Mouse (Mus musculus): ENCODE results near the gene Colq.
"Not testable (repeated sequence)": the region's sequence is repeated elsewhere in the genome, so short reads cannot be mapped to it uniquely, and the experiment has no call there.

The Colq gene

DNA sequence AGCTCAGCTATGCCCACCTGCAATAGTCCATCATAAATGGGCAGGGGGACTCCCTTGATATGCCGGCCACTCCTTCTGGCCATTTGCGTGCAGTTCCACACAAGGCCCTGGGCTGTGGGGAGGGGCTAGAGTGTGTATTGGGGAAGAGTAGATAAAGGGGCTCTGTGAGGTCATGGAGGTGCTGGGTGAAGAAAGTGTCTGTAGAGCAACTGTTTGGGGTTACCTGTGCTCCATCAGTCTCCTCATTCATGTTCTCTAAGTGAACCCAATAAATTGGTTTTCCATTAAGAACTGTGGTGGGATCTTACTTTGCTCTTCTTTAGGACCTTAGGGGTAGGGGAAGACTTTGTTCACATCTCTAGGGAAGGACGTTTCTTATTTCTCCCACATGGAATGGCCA is at the start of gene Colq:
Gene Colq, minus strand, starts transcription at position 101 of the 400 bp plus-strand sequence.
- no peak for DNase-seq (ENCODE audit: low spot score in 2 of 2)

DNA sequence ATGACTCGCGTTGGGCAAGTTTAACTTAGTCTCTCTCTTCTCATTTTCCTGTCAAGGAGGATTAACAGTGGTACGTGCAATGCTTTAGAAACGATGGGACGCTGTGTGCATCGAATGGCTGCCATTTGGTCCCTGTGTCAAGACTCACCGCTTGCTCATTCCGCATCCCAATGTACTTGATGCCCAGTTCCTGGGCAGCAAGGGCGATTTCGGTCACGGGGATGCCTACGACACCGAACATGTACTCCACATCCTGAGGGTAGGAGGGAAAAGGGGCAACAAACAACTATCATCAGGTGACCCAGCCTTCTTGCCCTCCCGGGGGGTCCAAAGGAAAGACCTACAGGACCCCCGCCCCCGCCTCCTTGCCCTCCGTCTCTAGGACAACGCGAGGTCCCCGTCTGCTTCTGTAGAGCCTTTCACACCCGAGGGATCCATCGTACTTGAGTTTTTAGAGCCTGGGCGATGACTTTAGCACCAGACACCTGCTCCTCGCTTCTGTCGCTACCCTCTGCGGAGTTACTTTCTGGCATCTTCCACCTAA is 49.3 kb upstream of the Colq start, which contains the start of gene Gm49387:
Gene Gm49387, minus strand, starts transcription at position 533 of the 544 bp plus-strand sequence.
- DNase-seq (ENCODE audit: low spot score in 2 of 2): no peak

DNA sequence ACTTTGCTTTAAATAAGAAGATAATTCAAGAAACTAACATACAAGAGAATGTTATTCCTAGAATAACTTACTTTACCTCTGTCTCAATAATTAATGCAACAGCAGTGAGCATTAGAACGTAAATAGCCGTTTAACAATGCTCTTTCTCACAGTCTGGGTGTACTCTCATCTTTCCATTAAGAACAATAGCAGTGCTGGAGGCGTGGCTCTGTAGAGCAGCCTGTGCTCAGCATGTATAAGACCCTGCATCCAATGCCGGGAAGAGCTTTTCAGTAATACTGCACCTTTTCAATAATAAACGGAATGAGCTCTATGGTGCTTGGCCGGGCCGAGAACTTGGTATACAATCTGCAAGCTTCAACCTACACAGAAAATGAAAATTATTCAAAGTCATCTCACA is 39.5 kb upstream of the Colq start:
- DNase-seq (ENCODE audit: low spot score in 2 of 2): no peak

DNA sequence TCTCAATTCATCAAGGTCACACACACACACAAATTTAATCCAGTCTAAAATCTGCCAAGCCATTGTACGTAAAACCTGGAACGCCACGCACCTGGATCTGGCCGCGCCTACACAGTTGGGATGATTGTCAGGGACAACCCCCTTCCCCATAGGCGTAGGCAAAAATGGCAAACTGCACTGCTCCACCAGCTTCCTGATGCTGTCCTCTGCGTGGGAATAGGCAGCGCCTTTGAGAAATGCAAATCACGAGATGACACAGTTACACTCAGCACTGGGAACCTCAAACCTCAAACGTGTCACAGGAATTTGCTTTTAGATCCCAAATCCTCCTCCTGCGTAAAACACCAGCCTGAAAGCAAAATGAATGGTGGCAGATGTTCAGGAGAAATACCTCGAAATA is 31.6 kb upstream of the Colq start:
- DNase-seq (ENCODE audit: low spot score in 2 of 2): peak; percentile 58

DNA sequence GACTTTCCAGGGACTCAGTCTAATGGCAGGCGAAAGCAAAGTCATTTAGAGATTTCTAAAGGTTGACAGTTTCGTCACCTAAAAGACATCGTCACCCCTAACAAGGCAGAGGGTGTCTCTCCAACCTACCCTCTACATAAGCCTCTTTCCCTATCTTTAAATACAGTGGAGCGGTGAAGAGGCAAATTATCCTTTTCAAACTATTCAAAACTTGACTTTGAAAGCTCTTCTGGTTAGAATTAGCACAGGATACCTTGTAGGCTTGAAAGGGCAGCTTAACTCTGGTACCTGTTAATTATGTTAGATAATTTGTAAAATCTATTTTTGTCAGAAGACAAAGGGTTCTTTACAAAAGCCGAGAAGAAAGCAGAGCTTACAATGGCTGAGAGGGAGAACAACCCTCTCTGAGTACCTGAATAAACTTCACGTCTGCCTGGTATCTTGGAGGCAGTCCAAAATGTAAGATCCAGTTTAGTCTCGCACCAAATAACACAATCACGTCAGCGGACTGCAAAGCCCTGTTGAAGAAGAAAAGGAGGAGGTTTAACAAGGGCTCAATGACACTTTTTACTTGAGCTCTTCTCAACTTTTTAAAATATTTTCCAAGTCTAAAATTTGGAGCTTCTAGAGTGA is 29.6 kb upstream of the Colq start:
- DNase-seq (ENCODE audit: low spot score in 2 of 2): no peak

DNA sequence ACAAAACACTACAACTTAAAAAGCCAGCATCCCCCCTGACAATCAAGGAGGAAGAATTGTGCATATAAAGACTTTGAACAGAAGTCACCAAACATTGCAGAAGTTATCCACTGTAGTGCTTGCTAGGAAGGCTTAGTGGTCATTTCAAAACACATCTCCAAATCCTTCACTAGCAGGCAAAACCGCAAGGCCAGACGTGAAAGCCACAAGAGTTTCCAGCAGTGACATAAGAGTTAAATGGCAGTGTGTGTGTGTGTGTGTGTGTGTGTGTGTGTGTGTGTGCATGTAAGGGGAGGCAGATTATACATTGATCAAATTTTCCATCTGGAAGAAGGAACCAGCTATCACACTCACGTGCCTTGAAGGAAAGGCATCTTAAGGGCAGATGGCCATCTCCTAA is 26.9 kb upstream of the Colq start:
- DNase-seq (ENCODE audit: low spot score in 2 of 2): no peak

DNA sequence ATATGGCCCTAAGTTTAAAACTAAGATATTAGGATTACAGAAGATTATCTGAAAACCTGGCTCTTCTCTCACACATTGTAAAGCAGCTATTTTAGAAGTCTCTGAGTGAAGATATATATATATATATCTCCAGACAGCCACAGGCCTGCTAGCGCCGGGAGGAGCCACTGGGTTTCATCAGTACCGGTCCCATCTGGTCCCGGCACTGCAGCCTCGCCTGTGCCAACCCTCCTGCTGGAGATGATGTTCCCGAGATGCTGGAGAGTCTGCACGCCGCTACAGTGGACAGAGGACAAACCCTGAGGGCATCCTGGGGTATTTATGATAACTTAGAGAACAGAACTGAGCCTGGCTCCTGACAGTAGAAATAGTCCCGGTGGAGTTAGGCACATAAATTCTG is 26.1 kb upstream of the Colq start:
- peak; percentile 15 for DNase-seq (ENCODE audit: low spot score in 2 of 2)

DNA sequence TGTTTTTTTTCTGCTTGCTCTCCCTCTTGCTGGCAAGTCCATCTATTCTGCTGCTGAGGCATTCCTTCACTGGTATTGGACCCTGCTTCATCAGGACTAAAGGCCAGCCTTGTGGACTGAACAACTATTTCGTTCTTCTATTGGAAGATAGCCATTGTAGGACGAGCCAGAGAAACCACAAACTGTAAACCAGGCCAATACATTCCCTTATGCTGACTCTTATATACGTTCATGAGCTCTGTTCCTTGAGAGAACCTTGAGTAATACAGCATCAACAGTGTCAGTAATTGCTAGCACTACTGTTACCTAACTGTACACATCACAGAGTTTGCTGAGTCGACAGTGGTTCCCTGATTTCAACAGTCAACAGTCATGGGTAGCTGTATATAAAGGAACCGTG is 22.5 kb upstream of the Colq start:
- no peak for DNase-seq (ENCODE audit: low spot score in 2 of 2)

DNA sequence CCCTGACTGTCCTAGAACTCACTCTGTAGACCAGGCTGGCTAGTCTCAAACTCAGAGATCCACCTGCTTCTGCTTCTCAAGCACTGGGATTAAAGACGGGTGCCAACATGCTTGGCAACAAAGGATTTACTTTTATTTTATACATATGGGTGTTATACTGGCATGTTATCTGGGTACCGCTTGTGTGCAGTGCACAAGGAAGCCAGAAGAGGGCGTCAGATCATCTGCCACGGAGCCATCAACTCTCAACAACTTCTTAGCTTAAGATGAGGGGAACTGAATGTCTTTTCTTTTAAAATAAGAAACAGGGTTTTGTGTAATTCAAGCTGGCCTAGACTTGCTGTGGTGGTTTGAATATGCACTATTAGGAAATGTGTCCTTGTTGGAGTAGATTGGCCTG is 20.8 kb upstream of the Colq start:
- DNase-seq (ENCODE audit: low spot score in 2 of 2): no peak

DNA sequence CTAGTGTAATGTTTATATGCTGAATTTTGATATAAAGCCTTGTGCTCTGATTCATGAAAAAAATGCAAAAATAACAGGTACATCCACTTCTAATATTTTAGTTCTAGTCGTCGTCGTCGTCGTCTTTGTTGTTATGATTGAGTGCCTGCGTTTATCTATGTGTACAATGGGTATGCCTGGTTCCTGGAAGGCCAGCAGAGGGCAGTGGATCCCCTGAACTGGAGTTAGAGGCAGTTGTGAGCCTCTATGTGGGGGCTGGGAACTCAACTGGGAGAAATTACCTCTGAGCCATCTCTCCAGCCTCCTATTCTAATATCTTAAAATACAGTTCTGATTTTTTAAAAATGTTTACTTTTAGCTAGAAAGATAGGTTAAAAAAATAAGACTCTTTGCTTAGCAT is 14.4 kb upstream of the Colq start:
- no peak for DNase-seq (ENCODE audit: low spot score in 2 of 2)

DNA sequence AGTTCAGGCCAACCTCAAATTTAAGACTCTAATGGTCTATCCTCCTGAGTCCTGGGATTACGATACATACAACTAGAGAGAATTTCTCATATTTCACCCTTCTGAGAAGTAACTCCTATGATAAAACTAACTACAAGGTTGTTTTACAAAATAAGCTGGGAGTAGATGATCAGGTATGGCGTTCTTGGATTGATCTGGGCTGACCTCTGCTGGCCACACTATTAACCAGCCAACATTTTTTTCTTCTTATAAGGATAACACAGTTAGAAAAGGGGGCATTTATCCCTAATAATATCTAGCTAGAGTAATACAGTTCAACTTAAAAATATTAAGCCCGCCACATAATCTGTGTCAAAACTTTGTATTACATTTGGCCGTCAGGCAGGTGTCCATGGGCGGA is 13.8 kb upstream of the Colq start:
- DNase-seq (ENCODE audit: low spot score in 2 of 2): peak; percentile 30 to 44

DNA sequence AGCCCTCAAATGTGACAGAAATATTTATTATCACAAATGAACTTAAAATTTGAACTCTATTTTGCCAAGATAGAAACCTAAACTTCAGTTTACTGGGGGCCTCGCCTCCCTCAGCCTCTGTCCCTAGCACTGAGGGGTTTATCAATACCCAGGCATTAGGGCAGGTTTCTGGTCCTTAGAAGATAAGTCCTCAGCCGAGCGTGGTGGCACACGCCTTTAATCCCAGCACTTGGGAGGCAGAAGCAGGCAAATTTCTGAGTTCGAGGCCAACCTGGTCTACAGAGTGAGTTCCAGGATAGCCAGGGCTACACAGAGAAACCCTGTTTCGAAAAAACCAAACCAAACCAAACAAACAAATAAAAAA is 11.5 kb upstream of the Colq start:
- not testable (repeated sequence) for DNase-seq (ENCODE audit: low spot score in 2 of 2)

DNA sequence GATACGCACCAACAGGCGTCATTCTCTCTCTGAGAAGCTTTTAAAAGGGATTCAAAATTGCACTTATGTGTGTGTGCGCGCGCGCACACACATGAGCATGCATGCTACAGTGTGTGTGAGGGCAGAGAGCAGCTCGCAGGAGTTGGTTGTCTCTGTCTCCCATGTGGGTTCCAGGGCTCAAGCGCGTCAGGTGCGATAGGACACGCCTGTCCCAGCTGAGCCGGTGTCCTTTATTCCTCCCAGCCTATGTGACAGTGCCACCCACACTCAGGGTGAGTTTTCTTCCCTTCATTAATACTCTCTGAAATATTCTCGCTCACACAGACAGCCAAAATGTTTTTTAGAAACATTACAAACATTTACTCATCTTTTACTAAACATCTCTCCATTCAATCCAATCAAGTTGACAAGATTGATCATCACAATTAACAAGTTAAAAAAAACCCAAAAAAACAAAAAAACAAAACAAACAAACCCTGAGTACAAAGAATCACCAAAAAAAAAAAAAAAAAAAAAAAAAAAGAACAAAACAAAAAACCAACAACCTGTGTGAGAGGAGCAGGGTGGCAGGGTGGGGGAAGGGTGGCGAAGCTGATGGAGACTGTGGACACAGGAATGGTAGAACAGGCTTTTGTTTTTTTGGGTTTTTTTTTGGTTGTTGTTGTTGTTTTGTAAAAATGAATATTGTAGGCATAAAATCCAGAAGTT is 10.9 kb upstream of the Colq start:
- no peak for DNase-seq (ENCODE audit: low spot score in 2 of 2)

DNA sequence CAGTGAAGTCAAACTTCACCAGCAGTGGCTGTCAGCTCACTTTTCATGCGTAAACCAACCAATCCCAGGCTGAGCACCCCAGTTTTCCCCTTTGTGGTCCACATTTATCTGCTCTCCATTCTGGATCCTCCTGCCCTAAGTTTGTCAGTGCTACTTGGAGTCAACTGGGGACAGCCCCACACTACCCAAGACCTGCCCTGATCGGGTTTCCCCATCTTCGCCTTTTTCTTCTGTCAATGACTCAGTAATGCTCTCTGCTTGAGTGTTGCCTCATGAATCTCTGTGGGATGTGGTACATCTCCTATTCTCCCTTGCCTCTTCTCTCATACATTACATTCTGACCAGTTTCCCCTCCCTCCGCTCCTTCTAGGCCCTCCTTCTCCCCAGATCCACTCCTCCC is 6.3 kb upstream of the Colq start:
- no peak for DNase-seq (ENCODE audit: low spot score in 2 of 2)

DNA sequence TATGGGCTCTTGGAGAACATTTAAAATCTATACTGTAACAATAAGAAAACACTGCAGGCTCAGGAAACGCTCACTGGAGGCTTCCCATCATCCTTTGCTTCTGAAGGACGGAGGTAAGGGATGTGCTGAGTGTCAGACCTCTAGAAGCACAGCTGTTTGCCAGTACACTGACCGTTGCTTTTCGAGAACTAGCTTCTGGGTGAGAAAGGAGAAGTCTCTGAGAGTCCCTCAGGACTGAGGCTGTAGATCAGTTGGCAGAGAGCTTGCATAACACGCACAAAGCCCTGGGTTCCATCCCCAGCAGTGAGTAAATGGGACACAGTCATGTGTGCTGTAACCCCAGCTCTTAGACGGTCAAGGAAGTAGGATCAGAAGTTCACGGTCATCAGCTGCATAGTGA is 5.3 kb upstream of the Colq start:
- DNase-seq (ENCODE audit: low spot score in 2 of 2): no peak

DNA sequence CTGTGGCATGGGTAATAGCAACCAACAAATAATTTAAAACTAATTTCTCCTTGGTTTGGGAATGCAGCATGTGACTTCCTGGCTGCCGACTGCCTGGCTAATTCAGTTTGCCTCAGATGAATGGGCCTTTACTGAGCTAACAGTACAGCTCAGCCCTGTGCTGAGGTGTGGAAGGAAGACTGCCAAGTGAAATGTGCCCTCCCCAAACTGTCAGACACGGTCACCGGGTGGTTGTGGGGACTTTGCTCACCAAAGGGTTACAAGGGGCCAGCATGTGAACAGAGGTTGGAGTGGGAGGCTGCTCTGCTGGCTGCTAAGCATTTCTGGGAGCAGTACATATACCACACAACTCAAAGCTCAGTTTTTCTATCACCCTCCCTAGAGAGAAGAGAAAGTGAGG is 3.5 kb upstream of the Colq start:
- no peak for DNase-seq (ENCODE audit: low spot score in 2 of 2)

DNA sequence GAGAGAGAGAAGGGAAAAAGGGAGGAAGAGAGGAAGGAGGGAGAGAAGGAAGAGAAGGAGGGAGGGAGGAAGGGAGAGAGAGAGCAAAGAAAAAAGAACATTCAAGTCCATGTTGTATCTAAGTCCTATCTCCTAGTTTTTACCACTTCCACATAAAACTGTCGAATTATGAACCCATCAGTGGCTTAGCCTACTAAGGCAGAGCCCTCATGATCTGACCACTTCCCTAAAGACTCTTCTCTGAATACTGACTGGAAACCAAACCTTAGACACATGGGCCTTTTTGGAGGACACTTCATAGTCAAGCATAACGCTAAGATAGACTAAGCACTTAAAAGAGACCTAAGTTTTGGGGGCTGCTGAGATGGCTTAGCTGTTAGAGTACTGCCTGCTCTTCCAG is 1.9 kb upstream of the Colq start:
- no peak for DNase-seq (ENCODE audit: low spot score in 2 of 2)

DNA sequence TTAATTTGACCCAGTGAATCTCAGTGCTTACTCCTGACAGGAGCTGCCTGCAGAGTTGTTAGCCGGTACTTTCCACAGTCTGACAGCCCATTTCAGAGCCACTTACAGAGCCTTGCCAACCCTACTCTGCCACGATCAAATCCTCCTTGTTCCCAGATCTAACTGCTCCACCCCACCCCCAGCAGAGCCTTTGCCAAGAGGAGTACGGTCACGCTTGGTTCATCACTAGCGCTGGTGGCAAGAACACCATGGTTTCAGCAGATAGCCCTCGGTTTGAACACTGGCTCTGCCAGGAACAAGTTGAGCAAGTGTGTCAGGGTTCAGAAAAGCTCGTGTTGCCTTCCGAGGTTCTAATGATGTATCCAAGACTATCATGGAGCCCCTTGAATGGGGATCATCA is 4.7 kb downstream of the Colq start:
- DNase-seq (ENCODE audit: low spot score in 2 of 2): no peak

DNA sequence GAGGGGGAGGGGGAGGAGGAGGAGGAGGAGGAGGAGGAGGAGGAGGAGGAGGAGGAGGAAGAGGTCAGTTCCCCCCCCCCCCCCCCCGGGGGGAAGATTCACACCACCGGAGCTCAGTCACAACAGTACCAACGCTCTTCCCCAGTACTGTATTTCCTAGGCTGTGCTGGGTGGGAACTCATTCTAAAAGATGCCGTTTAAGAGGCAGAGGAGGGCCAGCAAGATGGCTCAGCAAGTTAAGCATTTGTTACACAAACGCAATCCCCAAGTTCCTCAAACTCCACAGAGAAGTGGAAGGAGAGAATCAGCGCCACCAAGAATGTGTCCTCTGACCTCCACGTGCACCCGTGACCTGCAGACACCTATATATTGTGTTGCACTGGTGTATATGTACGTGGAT is 8.1 kb downstream of the Colq start:
- DNase-seq (ENCODE audit: low spot score in 2 of 2): no peak

DNA sequence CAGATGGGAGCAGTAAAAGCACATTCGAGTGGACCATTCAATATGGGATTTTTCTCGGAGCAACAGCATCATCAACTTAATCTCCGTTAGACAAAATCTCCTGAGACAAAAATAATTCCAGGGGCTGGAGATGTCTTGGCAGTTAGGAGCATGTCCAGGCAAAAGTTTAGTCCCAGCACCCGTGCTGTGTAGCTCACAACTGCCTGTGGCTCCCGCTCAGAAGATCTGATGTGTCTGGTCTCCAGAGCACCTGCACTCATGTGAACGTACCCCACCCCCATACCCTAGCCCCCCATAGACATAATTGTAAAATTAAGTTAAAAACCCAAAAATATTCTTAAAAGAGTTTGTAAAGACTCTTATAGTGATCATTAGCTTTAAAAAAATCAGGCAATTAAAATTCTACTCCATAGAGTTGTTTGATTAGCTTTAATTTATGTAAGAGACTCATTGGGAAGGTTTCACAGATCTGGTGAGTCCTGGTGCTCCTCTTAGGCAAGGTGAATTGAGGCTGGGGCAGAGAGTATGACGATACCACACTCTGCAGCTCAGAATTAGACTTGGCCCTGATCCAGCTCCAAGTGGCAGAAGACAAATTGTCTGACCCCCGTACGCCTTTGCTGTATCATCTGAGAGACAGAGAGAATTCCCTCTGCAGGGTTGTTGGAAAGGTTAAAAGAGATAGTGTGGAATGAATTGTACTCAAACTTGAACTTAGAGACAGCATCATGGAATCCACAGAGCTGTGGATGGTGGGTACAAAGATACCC is 13.0 kb downstream of the Colq start:
- DNase-seq (ENCODE audit: low spot score in 2 of 2): no peak

DNA sequence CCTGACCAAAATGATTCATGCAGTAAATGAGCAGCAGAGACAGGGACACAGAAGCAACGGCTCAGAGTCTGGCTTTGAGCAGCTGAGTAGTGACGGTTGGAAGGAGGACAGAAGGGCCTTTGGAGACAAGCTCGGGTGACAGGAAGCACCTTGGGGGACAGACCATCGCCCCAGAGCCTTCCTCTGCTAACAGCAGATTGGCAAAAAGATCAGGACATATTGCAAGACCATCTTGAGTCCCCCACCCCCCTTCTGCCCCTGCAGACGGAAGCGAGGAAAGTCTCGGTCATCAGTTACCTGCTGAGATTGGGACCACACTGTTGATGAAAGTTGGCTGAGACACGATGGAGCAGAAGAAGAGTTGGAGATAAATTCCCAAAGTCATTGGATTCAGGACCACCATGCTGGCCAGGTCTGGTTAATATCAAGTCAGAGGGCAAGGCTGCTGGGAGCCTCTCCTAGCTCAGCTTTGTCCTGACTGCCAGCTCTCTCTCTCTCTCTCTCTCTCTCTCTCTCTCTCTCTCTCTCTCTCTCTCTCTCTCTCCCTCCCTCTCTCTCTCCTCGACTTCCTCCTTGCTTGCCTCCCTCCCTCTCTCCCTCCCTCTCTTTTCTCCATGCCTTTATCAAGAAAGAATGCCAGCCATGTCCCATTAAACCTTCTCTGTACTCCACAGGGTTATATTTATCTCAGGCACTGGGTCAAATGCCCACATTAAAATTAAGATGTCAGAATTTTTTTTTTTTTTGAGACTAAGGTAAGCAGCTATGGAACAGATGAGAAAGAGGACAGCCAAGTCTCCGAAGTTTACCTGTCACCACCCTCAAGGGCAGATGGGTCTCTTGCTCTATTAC is 14.1 kb downstream of the Colq start:
- no peak for DNase-seq (ENCODE audit: low spot score in 2 of 2)

DNA sequence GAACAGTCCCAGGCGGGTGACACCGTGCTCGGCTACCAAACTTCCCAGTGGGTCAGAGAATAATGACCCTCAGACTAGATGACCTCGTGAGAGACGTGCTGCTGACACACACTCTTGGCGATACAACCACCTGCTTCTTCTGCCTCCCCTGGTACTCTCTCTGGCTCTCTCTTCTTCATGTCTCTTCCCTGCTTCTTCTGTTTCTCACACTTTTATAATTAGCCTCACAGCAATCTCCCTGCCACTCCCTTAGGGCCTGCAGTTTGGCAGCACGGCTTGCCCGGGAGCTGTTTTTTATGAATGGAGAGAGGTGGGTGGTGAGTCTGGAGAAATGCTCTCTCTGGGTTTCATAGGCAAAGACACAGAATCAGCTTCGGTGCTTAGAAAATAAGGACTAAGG is 15.3 kb downstream of the Colq start:
- peak; percentile 27 to 65 for DNase-seq (ENCODE audit: low spot score in 2 of 2)
